Mouse (Mus musculus): ENCODE results near the gene Card19.

Gene Card19

DNA sequence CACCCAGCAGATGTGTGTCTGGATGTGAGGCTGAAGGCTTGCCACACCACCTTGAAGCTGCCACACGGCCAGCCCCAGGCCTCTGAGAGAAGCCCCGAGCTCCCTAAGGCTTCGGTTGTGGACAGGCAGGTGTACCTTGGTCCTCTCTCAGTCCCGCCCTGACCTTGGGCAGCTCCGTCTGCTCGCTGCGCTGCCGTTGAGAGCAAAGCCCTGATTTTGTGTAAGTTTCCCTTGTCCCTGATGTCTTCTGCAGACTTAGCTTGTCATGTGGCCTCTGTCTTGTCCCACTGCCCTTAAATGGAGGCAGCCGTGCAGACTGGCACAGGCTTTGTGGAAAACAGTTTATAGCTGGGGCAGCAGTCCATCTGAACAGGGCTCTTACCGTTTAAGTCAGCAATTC, 61.8 kb downstream of the Card19 start:
- in situ Hi-C loops (cut with MboI; ENCODE audit: low pct_unique_long_range_greater_than_20kb in 1 of 2, low sequenced_read_pairs in 2 of 2, unreplicated experiment in 1 of 2): loop anchor here in 1 of 2 experiments (10.0 kb wide), 1 partner anchor 489 kb away; the partner anchor contains the start of gene Barx1

All from mouse embryonic stem cell (cell line).